Mouse (Mus musculus): ENCODE data around the gene Myl6b.

GRCm38 (mm10) chr10:128491495-128491894, 7.0 kb downstream of the Myl6b start:
- TF ChIP-seq CTCF (IDR thresholded peaks at IDR 0.05) (no peak), EP300 (IDR thresholded peaks at IDR 0.05) (no peak; the same call in 1 of the 2 replicates)
